Mouse (Mus musculus) kidney, embryonic 15.5 days (tissue): ENCODE results near the gene Dnmbp. TPM values are rescaled to one million over a fixed set of nuclear protein-coding genes. Genes with fewer than 3 reads are reported as not detected.
A peak's percentile ranks its signal among the peaks of the same experiment; 100 is the strongest.

ENCODE experiments used
- ATAC-seq: fragments of 200-750 bp; cut with Nextera tagmentation; replicated peaks from 2 replicates; pipeline ENCODE4 v1.8.0; 2017; ENCODE audit warnings: moderate TSS enrichment; ENCODE audit not compliant: low FRiP score
- H3K27ac ChIP-seq: fragments of 300-500 bp; sonication (generic); 2 replicates; pipeline ENCODE4 v1.5.1; 2015; ENCODE audit warnings: mild to moderate bottlenecking, inconsistent platforms
- H3K27me3 ChIP-seq: fragments of 300-500 bp; sonication (generic); 2 replicates; pipeline ENCODE4 v1.6.1; 2015; ENCODE audit warnings: inconsistent platforms
- H3K36me3 ChIP-seq: fragments of 300-500 bp; sonication (generic); 2 replicates; pipeline ENCODE4 v1.6.1; 2015; ENCODE audit warnings: inconsistent platforms
- H3K4me1 ChIP-seq: fragments of 300-500 bp; sonication (generic); 2 replicates; pipeline ENCODE4 v1.6.1; 2015; ENCODE audit warnings: inconsistent platforms
- H3K4me2 ChIP-seq: fragments of 300-500 bp; sonication (generic); 2 replicates; pipeline ENCODE4 v1.6.1; 2015; ENCODE audit warnings: moderate library complexity, mild to moderate bottlenecking, inconsistent platforms
- H3K4me3 ChIP-seq: fragments of 300-500 bp; sonication (generic); replicated peaks from 2 replicates; pipeline ENCODE4 v1.5.1; 2015; ENCODE audit warnings: mild to moderate bottlenecking, inconsistent platforms
- H3K9ac ChIP-seq: fragments of 300-500 bp; sonication (generic); 2 replicates; pipeline ENCODE4 v1.6.1; 2015; ENCODE audit warnings: mild to moderate bottlenecking, inconsistent platforms
- H3K9me3 ChIP-seq: fragments of 300-500 bp; sonication (generic); replicated peaks from 2 replicates; pipeline ENCODE4 v1.6.1; 2016; ENCODE audit warnings: inconsistent platforms
- WGBS: fragments of 180-500 bp; shearing (Covaris S2); methylation state at CpG from one replicate; pipeline ENCODE4 v1.1.7; 2015; ENCODE audit warnings: mixed read lengths; 5-methylcytosine and 5-hydroxymethylcytosine counted together
- polyA plus RNA-seq: library from polyadenylated mRNA; unstranded; fragments of >200 nt; fragmentation: Nextera tagmentation; extraction: Ambion mirVana; gene quantifications from 2 replicates; pipeline ENCODE4 v1.2.1, GENCODE M21; 2015

Dnmbp gene
- polyA plus RNA-seq, 1 experiment from 2014 or later: 24.4 TPM

- H3K36me3 ChIP-seq: no peaks in the 10 kb centered on the region
- peak overlapping the region; percentile 84 for H3K4me3 ChIP-seq
- H3K9ac ChIP-seq: peak overlapping the region; percentile 84
- H3K4me2 ChIP-seq: peak overlapping the region; percentile 78
- no peaks in the 10 kb centered on the region for H3K9me3 ChIP-seq
- no peaks in the 10 kb centered on the region for H3K27me3 ChIP-seq
- 0 out of 2 replicates have a peak overlapping the region, but pooled peaks have one; percentile 82 for H3K27ac ChIP-seq
- 14% methylated on average over 16 of the region's 16 CpGs for WGBS
- peak; percentile 27; the same call in 1 of the 2 replicates for ATAC-seq
- H3K4me1 ChIP-seq: peaks cover 26% of the 10 kb centered on the region
Observed at GRCm38 (mm10) chr19:43939171-43939768, 721 bp downstream of the Dnmbp start.

- no peaks in the 10 kb centered on the region for H3K36me3 ChIP-seq
- H3K27me3 ChIP-seq: no peaks in the 10 kb centered on the region
- WGBS: 26% methylated on average over 11 of the region's 11 CpGs
- peak overlapping the region; percentile 78 for H3K4me2 ChIP-seq
- H3K27ac ChIP-seq: 0 out of 2 replicates have a peak overlapping the region, but pooled peaks have one; percentile 9
- no peaks in the 10 kb centered on the region for H3K9me3 ChIP-seq
- no peak for ATAC-seq
- H3K4me3 ChIP-seq: peak overlapping the region; percentile 84
- H3K4me1 ChIP-seq: peaks cover 26% of the 10 kb centered on the region
- no peak overlapping the region for H3K9ac ChIP-seq
Observed at GRCm38 (mm10) chr19:43938355-43938754, 1.6 kb downstream of the Dnmbp start.

GRCm38 (mm10) chr19:43930926-43931325 lies 9.1 kb downstream of the Dnmbp start:
- Histone ChIP-seq H3K27ac (no peak overlapping the region), H3K4me3 (no peak overlapping the region), H3K4me1 (peaks cover 23% of the 10 kb centered on the region), H3K9ac (no peak overlapping the region), H3K36me3 (no peaks in the 10 kb centered on the region), H3K4me2 (no peak overlapping the region), H3K27me3 (no peaks in the 10 kb centered on the region), H3K9me3 (no peaks in the 10 kb centered on the region)
- no peak for ATAC-seq
- 89% methylated on average over 6 of the region's 6 CpGs for WGBS

- 0 out of 2 replicates have a peak, but pooled peaks have one; percentile 33 for ATAC-seq
- no peaks in the 10 kb centered on the region for H3K36me3 ChIP-seq
Observed at GRCm38 (mm10) chr19:43930366-43930765, 9.6 kb downstream of the Dnmbp start.

GRCm38 (mm10) chr19:43929869-43930268 lies 10.1 kb downstream of the Dnmbp start:
- Histone ChIP-seq H3K27ac (0 out of 2 replicates have a peak overlapping the region, but pooled peaks have one; percentile 27), H3K9me3 (no peaks in the 10 kb centered on the region), H3K36me3 (no peaks in the 10 kb centered on the region), H3K4me1 (peaks cover 23% of the 10 kb centered on the region), H3K9ac (no peak overlapping the region), H3K4me2 (no peak overlapping the region), H3K27me3 (no peaks in the 10 kb centered on the region), H3K4me3 (no peak overlapping the region)
- 37% methylated on average over 11 of the region's 11 CpGs for WGBS
- ATAC-seq: 0 out of 2 replicates have a peak, but pooled peaks have one; percentile 29

More at GRCm38 (mm10) chr19:43930366-43930765, 9.6 kb downstream of the Dnmbp start:
- 15% methylated on average over 7 of the region's 7 CpGs for WGBS
- no peak overlapping the region for H3K9ac ChIP-seq
- peak overlapping the region; percentile 27; the same call in 1 of the 2 replicates for H3K27ac ChIP-seq
- no peaks in the 10 kb centered on the region for H3K27me3 ChIP-seq
- H3K4me3 ChIP-seq: no peak overlapping the region
- H3K4me1 ChIP-seq: peaks cover 23% of the 10 kb centered on the region
- no peak overlapping the region for H3K4me2 ChIP-seq
- no peaks in the 10 kb centered on the region for H3K9me3 ChIP-seq

GRCm38 (mm10) chr19:43927967-43928366 lies 12.0 kb downstream of the Dnmbp start:
- whole genome bisulfite sequencing: 59% methylated on average over 5 of the region's 5 CpGs
- H3K27ac ChIP-seq: no peak overlapping the region
- H3K9me3 ChIP-seq: no peaks in the 10 kb centered on the region
- H3K4me3 ChIP-seq: no peak overlapping the region
- H3K9ac ChIP-seq: no peak overlapping the region
- ATAC-seq: no peak
- H3K4me1 ChIP-seq: peaks cover 23% of the 10 kb centered on the region
- no peak overlapping the region for H3K4me2 ChIP-seq
- H3K36me3 ChIP-seq: peaks cover 7% of the 10 kb centered on the region
- no peaks in the 10 kb centered on the region for H3K27me3 ChIP-seq

- H3K4me3 ChIP-seq: no peak overlapping the region
- no peak for ATAC-seq
- 57% methylated on average over 10 of the region's 10 CpGs for WGBS
- no peak overlapping the region for H3K27ac ChIP-seq
- peaks cover 28% of the 10 kb centered on the region for H3K4me1 ChIP-seq
- H3K27me3 ChIP-seq: no peaks in the 10 kb centered on the region
- no peak overlapping the region for H3K4me2 ChIP-seq
- H3K36me3 ChIP-seq: peaks cover 11% of the 10 kb centered on the region
- no peaks in the 10 kb centered on the region for H3K9me3 ChIP-seq
- no peak overlapping the region for H3K9ac ChIP-seq
Observed at GRCm38 (mm10) chr19:43927057-43927456, 12.9 kb downstream of the Dnmbp start.

- Histone ChIP-seq H3K4me3 (no peak overlapping the region), H3K9me3 (no peaks in the 10 kb centered on the region), H3K9ac (no peak overlapping the region), H3K27ac (no peak overlapping the region), H3K4me1 (peaks cover 32% of the 10 kb centered on the region), H3K36me3 (peaks cover 11% of the 10 kb centered on the region), H3K4me2 (no peak overlapping the region), H3K27me3 (no peaks in the 10 kb centered on the region)
- WGBS: 60% methylated on average over 10 of the region's 10 CpGs
- ATAC-seq: no peak
Observed at GRCm38 (mm10) chr19:43926141-43926987, 13.6 kb downstream of the Dnmbp start.

GRCm38 (mm10) chr19:43924361-43924760 lies 15.6 kb downstream of the Dnmbp start:
- Histone ChIP-seq H3K9ac (no peak overlapping the region), H3K27me3 (no peaks in the 10 kb centered on the region), H3K9me3 (no peaks in the 10 kb centered on the region), H3K4me2 (no peak overlapping the region), H3K36me3 (peaks cover 11% of the 10 kb centered on the region), H3K4me3 (no peak overlapping the region), H3K27ac (no peak overlapping the region), H3K4me1 (peaks cover 40% of the 10 kb centered on the region)
- ATAC-seq: no peak
- 79% methylated on average over 8 of the region's 8 CpGs for WGBS

GRCm38 (mm10) chr19:43922963-43923362 lies 17.0 kb downstream of the Dnmbp start:
- 86% methylated on average over 7 of the region's 7 CpGs for WGBS
- no peaks in the 10 kb centered on the region for H3K9me3 ChIP-seq
- H3K4me2 ChIP-seq: no peak overlapping the region
- H3K36me3 ChIP-seq: peaks cover 11% of the 10 kb centered on the region
- no peak overlapping the region for H3K27ac ChIP-seq
- no peak for ATAC-seq
- H3K27me3 ChIP-seq: no peaks in the 10 kb centered on the region
- no peak overlapping the region for H3K4me3 ChIP-seq
- H3K4me1 ChIP-seq: peaks cover 40% of the 10 kb centered on the region
- H3K9ac ChIP-seq: no peak overlapping the region

GRCm38 (mm10) chr19:43921410-43921809 lies 18.6 kb downstream of the Dnmbp start:
- Histone ChIP-seq H3K36me3 (peaks cover 11% of the 10 kb centered on the region), H3K9ac (no peak overlapping the region), H3K4me3 (no peak overlapping the region), H3K9me3 (no peaks in the 10 kb centered on the region), H3K27me3 (no peaks in the 10 kb centered on the region), H3K4me1 (peaks cover 39% of the 10 kb centered on the region), H3K27ac (no peak overlapping the region), H3K4me2 (no peak overlapping the region)
- WGBS: 39% methylated on average over 13 of the region's 13 CpGs
- no peak for ATAC-seq
